Mouse (Mus musculus) left cerebral cortex, postnatal 14 days (tissue): Measurements from ENCODE around the gene Adamts2. TPM values are rescaled to one million over a fixed set of nuclear protein-coding genes. Genes with fewer than 3 reads are reported as not detected.

ENCODE experiments used
- DNase-seq, 2 experiments: peaks; one replicate each; pipeline ENCODE4 v3.0.0; 2021 to 2022; ENCODE audit warnings: low spot score in 2 of 2, mixed read lengths in 1 of 2
- intact Hi-C: fragments of 180-260 bp; cut with DNase I; formaldehyde crosslinking; loops from one replicate; pipeline ENCODE4 v1.15.1; 2025
- total RNA-seq, 2 experiments: library from RNA; stranded (reverse); gene quantifications; 2 replicates each; pipeline ENCODE4 v1.2.3; 2021

Adamts2 gene
- total RNA-seq, 2 experiments from 2014 or later, result 12.3 to 13.2 TPM

DNA sequence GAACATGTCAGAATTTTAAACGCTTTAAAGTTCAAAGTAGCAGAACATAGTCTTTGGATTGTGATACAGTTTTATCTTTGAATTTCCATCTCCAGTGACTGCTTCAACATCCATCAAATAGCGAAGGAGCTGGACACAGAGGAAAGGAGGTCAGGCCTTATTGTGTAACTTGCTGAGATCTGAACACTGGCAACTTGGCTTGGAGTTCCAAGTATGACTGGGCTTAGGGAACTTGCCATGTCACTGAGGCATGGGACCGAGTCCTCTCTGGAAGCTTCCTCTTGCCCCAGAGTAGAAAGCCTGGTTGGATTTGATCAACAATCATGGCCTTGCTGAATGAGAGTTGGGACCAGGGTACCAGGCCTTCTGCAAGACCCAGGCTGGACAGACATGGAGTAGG, 60.3 kb downstream of the Adamts2 start:
- intact Hi-C loops, result no loop called here
- DNase-seq, result no peak

DNA sequence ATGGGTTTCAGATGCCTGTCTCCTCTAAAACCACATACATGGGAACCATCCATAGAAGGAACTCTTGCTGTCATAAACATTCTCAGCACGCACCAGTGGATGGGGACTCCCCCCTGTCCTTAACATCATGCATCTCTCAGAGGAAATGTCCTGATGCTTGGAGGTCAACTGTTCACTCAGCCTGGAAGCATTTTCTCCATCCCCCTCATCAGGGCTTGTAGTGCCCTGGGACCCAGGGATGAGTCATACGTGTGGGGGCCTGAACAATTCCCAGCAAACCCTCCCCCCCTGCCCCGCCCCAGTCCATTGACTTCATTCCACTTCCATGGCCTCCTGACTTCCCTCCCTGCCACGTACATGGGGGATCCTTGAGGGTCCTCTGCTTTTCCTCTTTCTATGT, 62.9 kb downstream of the Adamts2 start:
- intact Hi-C loops, result no loop called here

DNA sequence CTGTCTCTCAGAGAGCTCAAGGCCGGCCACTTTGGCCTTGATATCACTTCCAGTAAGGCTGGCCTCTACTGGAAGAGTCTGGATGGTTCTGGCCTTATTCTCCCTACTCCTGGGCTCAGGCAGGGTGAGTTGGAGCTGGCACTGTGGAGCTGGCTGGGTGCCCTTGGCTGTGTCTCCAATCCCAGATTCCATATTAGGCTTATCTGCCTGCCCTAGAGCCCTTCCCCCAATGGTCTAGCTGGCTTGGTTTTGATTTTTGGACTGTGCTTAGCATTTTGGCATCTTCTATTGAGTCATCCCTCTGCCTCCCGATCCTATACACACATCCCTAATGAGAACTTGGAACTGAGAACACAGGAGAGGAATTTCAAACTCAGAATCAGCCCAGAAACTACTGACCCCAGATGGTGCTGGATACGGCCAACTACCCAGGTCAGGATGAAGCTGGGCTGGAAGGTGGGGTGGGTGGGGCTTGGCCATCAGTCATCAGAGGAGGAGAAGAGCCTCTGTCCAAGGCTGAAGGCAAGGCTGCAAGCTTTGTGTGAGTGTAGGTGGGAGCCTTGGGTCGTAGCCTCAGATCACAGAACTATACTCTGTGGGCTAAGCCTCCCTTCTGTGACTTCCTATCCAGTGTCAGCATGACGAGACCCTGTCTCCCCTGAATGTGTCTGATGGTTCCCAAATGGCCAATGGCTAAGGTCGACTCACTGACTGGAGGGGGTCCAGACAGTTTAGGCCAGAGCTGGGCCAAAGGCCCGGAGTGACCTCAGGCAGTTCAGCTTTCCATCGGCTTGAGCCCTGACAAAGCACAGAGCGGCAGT, 67.9 kb downstream of the Adamts2 start:
- intact Hi-C loops, result no loop called here
- DNase-seq, result peak in 1 of 2 experiments; percentile 26

More for the DNA sequence above, 62.9 kb downstream of the Adamts2 start:
- no peak for DNase-seq

DNA sequence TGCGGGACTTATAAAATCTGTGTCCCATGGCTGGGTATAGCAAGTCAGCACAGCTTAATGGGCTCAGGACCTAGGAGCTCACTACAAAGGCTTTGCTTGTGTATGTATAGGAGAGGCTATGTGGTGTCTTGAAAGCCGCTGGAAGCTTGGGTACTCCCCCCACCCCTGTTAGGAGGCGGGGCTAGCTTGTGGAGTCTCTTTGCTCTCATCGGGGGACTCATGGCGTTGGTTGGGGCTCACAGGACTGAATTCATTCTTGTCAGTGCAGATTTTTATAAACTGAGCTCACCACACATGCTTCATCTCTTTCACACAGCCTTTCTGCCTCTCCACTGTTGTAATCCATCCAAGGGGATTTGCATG, 68.5 kb downstream of the Adamts2 start:
- intact Hi-C loops, result no loop called here
- DNase-seq, result no peak

DNA sequence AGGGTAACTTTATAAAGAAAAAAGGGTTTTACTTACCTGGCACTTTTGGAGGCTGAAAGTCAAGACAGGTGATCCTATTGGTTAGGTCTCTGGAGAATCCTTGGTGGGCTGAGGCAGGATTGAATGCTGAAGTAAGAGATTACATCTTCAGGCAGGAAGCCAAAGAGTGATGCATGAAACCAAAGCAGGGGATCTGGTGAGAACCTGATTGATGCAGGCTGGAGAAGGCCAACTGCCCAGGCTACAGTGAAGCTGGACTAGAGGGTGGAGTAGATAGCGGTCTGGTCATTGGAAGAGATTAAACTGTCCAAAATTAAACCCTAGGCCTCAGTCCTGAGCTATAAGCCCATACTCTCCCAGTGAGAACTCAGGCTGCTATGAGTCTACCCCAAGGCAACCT, 69.0 kb downstream of the Adamts2 start:
- no peak for DNase-seq
- intact Hi-C loops, result no loop called here

DNA sequence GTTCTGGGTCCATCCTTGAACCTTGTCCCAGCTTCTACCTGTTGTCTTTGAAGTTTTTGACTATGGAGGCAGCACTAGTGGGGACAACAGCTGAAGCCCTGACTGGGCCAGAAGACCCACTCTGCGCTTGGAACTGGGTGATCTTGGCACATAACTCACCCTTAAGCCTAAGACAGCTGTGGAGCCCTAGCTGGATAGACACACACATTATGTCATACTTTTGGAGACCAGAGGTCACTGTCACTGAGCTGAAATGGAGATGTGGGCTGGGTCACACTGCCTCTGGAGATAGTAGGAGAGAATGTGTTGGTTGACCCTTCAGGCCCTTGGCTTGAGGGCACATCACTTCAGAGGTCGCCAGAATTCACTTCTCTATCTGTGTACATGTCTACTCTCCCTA, 69.5 kb downstream of the Adamts2 start:
- DNase-seq, result no peak
- intact Hi-C loops, result no loop called here

DNA sequence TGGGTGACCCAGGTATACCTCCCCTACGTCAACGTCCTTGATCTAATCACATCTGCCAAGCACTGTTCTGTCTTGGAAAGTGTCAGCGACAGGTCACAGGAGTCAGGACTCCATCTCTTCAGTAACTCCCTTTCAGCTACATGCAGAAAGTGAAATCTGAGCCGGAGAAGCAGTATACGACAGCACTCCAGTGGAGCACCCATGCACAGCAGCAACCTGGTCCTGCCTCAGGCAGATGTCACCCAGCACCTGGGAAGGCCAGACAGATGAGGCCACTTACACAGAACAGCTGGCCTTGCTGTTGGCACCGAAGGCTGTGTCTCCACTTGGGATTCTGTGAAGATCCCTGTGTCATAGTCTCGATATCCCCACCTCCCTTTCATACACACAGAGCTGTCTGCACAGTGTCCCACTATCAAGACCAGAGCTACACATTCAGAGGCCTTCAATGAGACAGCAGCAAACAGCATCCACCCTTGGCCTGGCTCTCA, 70.0 kb downstream of the Adamts2 start:
- intact Hi-C loops, result no loop called here

DNA sequence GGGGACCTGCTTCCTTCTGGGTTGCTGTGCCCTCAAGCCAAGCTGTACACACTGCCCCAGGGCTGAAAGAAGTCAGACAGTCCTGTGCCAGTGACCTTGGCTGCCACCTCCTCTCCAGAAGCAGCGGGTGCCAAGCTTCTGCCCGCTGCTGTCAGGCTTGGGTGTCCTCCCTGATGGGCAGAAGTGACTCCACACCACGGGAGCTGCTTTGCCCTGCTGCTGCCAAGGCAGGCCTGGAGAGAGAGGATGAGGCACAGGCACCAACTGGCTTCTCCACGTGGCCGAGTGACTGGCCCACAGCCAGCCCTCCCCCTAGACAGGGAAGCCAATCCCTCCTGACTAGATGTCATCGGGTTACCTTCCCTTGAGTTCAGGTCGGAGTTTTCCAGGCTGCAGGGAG, 71.0 kb downstream of the Adamts2 start:
- intact Hi-C loops, result no loop called here
- DNase-seq, result no peak

More for the DNA sequence above, 70.0 kb downstream of the Adamts2 start:
- no peak for DNase-seq

DNA sequence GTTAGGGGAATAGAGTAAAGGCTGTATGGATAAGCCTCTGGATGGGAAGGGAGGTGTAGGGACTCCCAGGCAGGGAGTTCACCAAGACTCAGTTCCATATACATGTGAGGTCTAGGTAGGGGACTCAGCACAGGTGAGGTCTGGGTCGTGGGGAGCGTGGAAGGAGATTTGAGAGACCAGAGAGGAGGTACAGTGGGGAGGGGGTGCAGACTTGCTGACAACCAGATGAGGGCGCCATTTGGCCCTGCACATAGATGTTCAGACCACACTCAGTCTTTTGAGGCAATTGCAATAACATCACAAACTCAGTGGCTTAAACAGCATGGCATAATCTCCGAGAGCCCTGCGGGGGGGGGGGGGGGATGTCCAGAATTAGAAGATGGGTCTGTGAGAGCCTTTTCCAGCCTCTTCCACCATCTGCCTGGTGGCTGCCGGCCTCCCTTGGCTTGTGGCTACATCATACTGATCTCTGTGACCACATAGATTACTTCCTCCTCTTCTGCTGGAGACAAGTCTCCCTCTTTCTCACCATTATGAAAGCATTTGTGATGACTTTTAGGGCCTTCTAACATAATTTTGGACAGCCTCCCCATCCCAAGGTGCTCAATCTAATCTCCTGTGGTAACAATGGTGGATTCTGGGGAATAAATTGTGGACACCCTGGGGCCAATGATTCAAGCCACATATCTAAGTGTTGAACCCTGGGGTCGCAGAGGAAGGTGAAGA, 71.8 kb downstream of the Adamts2 start:
- intact Hi-C loops, result no loop called here
- DNase-seq, result no peak

DNA sequence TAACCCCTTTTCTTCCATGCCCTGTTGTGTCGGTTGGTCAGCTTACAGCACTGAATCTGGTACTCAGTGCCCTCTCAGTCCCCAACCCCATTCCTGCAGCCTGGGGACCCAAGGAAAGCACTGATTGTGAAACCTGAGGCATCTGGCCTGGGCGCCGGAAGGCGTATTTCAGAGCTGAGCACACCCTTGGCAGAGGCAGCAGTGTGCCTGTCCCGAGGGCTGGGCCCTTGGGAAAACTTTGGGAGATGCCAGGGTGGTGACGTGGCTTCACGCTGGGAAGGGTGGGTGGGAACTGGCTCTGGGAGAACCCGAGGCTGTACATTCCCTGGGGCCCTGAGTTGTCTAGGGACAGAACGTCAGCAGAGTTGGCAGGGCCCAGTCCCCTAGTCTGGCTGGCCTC, 72.5 kb downstream of the Adamts2 start:
- DNase-seq, result no peak
- intact Hi-C loops, result no loop called here

DNA sequence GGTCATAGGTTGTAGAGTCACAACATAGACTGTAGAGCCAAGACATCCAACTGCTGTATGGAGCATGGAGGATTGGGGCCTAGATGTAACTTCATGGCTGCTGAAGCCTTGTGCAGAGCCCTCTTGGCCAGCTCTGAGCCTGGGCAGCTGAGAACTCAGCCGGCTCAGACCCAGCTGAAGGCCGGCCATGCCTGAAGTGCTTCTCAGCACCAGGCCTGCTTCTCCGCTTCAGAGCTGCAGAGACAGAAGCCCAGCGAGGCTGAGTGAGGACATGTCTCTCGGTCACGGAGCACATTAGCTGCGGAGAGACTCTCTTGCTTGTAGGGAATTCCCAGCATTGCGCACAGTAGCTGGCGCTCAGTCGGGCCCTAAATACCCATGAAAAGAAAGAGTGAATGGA, 76.8 kb downstream of the Adamts2 start:
- DNase-seq, result no peak

DNA sequence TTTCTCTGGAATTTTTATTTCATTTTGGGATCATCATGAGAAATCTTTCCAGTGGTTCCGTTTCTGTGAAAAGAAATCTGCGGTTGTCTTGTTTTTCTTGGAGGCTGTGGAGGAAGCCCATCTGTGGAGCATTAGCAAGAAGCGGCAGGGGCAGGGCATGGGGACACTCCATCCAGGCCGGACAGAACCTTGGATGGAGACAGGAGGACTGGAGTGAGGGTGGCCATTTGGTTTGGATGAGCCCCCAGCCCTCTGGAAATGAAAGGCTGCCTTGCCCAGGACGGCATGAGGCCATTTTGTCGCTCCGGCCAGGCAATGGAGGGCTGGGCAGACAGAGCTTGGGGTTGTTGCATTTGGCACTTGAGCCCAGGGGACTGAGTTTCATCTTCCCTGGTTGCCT, 80.1 kb downstream of the Adamts2 start:
- intact Hi-C loops, result no loop called here
- DNase-seq, result no peak

More for the DNA sequence above, 76.8 kb downstream of the Adamts2 start:
- intact Hi-C loops, result no loop called here

DNA sequence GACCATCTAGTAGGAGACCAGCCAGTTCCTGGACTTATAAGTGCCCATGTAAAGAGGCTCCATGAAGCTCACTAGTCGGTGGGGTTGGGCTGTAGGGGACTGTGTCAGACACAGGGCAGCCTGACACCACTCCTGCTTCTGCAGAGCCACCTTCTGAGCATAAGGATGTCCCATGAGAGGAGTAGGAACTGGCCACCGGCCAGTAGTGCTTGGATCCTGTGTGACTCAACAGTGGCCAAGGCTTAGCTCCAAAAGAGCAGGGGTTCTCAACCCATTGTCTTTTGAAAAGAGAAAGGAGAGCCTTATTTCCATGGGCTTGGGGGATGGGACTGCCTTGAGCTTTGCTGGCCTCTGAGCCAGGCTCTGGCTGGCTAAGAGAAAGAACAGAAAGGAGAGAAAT, 81.9 kb downstream of the Adamts2 start:
- DNase-seq, result no peak
- intact Hi-C loops, result no loop called here

DNA sequence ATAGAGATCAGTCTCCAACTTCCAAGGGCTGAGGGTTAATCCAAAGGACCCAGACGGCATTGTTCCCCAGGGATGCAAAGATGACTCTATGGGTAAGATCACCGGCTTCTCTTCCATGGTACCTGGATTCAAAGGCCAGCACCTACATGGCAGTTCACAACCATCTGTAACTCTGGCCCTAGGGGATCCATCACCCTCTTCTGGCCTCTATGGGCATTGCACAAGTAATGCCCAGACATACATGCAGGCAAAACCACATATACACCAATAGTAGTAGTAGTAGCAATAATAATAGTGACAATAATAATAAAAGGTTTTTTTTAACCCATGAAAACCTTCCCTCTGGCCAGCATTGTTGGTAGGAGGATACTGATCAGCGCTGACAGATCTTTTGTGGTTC, 86.7 kb downstream of the Adamts2 start:
- intact Hi-C loops, result no loop called here
- DNase-seq, result no peak

DNA sequence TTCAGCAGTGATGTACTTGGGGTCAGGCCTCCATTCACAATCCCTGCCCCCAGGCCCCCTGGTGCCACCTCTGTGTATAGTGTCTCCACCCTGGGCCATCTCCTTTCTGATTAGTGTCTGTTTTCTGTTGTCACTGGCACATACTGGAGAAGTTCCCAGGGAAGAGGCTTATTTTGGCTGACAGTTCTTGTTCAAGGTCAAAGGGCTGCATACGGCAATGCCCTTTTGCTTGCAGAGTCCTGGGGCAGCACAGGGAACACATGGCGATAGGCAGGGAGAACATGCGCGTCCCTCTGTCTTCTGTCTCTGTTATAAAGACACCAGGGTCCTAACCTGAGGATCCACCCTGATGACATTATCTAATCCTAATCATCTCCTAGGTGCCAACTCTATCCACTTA, 87.8 kb downstream of the Adamts2 start:
- intact Hi-C loops, result no loop called here
- DNase-seq, result no peak

DNA sequence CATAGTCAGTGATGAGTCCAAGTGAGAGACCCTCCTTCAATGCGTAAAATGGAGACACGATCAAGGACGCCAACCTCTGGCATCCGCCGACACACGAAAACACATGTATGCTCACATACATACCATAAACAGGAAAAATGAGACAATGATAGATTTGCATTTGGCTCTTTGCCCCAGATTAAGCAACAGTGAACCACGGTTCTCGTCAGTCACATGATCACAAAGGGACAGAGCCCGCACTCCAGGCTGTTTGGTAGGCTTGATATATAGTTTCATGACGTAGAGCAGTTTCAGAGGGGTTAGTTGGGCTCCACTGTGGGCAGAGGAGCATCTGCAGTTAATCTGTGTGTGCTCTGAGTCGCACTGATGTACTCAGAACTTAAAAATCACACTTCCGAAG, 98.1 kb downstream of the Adamts2 start:
- intact Hi-C loops, result no loop called here

DNA sequence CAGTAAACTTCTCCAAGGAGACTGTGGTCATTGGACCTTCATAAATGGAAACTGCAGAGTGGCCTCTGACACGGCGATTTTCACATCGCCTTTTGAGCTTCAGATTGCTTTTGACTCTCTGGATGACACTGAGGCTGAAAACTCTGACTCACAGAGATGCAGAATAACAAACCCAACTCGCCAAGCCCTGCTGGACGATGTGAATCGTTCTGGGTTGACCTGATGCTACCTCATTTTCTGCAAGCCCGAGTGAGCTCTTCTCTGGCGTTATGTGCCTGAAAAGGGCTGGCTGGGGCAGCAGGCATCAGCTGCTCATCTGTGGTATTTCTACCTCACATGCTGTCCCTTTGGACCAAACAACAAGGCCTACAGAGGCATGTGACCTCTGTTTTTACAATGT, 98.6 kb downstream of the Adamts2 start:
- DNase-seq, result no peak
- intact Hi-C loops, result no loop called here

More for the DNA sequence above, 98.1 kb downstream of the Adamts2 start:
- no peak for DNase-seq

DNA sequence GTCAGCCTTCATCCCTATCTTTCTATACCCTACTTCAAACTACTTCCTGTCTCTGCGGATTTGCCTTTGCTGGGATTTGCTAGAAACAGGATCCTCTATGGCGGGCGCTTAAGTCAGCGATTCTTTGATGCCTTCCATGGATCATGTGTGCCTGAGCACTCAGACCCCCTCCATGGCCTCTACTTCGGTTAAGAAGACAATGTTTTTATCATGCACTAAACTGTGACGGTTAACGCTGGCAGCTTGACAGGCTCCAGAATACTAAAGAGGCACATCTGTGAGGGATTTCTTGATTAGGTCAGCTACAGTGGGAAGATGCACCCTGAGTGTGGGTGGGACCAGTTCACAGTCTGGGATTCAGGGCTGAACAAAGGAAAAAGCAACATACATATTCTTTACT, 101.5 kb downstream of the Adamts2 start:
- DNase-seq, result no peak
- intact Hi-C loops, result no loop called here

DNA sequence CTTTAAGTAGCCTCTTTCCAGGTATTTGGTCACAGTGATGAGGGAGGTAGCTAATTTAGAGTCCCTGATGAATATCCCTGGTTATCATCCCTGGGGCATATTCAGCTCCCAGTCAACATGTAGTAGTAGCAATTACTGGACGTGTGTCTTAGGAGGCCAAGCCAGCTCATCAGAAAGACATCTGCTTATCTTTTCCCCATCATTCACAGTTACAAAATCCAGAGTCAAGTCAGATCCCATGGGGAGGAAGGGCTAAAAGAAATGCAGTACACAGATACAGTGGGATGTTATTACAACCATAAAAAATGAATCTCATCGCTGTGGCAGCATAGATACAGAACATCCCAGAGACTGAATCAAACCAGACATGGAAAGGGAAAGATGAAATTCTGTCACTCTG, 102.6 kb downstream of the Adamts2 start:
- no peak for DNase-seq
- intact Hi-C loops, result no loop called here

DNA sequence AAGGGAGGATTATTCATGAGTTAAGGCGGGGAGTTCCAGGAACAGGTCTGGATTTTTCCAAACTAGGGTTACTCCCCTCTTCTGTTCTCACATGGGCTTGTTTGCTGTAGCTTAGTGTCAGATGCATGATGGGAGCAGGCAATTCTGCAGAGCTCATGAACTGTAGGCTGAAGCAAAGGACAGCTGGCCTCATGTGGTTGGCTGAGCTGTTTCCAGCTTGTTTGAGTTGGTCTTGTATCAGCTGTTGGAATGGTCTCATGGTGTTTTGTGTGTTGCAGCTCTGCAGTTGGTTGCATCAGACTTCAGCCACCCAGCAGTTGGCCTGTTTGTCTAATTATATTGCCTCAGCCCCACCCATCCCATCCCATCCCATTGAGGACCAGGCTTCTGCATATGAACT, 105.4 kb downstream of the Adamts2 start:
- intact Hi-C loops, result no loop called here

DNA sequence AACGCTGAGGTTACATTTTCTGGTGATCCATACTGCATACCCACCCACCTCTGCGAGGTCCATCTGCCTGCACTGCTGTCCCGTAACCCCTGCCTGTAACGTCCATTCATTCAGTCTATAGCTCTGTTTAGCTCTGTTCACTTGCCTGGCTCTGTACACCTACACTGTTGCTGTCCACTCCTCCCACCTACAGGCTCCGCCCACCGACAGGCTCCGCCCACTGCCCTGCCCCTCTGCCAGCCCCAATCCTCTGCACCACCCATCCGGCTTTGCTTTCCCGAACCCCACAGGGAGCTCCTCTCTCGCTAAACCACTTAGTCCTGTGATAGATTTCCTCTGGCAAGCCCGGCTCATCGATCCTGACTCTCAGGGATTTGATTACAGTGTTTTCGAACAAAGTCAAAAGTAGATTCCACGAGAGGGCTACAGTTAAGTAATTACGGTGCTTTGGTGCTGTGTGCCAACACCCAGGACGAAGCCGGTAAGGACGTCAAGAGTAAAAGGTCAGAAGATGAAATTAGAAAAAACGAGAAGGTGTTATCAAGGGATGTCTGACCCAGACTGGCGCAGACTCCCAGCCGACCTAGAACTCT, 111.8 kb downstream of the Adamts2 start:
- no peak for DNase-seq
- intact Hi-C loops, result no loop called here

More for the DNA sequence above, 105.4 kb downstream of the Adamts2 start:
- DNase-seq, result no peak
